Mouse (Mus musculus): Measurements from ENCODE around the gene Rap1a.
A peak's percentile ranks its signal among the peaks of the same experiment; 100 is the strongest.

The Rap1a gene

DNA sequence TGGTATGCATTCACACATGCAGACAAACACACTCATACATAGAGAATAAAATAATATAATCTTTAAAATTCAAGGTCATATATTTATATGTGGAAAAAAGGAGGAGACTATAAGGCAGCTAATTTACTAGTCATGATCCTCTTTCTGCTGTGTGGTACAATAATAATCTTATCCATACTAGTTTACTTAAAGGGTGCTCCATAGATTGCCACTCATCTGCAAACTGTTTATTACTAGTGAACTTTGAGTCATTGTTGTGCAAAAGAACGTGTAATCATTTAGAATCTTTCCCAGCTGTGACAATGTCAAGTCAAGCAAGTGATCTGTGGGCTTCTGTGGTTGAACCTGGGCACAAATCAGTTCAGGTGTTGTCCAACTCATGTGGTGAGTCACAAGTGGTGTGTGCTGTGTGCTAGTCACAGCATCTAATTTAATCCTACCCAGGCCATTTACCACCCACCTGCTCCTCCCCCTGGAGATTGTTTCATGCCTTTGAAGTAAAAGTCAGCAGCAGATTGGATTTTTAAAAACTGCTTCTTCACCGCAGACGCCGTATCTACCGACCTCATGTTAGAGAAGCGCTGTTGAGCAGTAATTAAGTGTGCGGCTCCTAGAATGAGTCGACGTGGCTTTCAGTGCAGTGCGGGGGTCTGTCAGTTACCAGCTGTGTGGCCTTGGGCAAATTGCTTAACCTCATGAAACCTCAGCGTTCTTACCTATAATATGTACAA is 5.5 kb upstream of the Rap1a start:
- no peak for ATAC-seq (ENCODE audit: low TSS enrichment)

DNA sequence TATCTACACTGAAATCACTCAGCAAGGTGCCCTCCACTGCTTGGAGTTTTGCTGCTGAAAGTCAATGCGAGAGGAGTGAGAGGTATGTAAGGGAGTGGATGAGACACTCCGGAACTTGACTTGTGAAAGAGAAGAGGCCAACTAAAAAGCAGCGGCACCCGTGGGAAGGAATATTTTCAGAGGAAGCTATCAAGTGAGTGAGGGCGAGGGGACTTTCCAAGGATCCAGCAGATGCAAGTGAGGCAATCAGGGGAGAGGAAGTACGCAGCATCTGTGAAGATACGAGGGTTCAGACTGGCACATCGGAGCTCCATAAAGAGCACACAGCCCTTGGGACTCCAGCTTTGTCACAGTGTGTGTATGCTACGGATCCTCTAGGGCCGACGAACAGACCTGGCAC is 2.5 kb upstream of the Rap1a start:
- ATAC-seq (ENCODE audit: low TSS enrichment) = no peak

DNA sequence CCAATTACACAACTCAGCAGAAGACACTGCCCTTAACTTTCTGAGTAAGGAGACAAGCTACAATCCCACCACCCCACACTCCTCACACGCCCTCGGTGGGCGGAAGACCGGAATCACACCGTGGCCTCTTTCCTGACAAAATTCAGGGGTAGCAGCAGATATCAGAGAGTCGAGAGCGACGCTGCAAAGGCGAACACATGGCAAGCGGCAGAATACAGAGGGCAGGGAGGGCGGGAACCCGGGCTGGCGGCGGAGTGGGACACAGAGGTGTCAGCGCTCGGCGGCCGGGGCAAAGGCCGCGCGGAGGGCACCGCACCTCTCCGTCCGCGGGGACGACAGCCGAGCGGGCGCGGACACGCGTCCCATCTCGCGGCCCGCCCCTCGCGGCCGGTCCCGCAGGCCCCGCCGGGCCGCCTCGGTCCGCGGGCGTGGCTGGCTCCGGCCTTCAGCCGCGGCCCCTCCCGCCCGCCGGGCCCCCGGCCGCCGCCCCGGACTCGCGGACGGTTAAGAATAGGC is 403 bp downstream of the Rap1a start:
- ATAC-seq (ENCODE audit: low TSS enrichment) = no peak

DNA sequence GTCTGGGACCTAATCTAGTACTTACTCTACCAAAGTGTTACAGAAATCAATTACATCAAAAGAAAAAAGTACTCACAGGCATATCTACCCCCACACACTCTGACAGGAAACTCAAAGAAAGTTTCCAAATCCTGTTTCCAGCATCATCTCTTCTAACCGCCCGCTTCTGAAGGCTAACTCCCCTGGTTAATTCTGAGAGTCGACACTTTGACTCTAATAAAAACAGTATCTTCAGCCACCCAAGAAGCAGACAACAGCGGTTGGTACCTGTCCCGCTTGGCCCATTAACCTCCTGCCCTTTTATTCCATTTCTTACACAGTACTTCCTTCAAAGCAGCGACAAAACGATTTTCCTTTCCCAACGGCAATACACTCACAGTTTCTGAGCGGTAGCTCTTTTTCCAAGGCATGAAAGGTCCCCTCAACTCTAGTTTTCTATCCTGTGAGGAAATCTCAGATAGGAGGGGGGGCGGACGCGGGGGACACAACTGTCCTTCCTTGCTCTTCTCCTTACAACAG is 921 bp downstream of the Rap1a start:
- 0 out of 2 replicates have a peak, but pooled peaks have one; percentile 8 for ATAC-seq (ENCODE audit: low TSS enrichment)

DNA sequence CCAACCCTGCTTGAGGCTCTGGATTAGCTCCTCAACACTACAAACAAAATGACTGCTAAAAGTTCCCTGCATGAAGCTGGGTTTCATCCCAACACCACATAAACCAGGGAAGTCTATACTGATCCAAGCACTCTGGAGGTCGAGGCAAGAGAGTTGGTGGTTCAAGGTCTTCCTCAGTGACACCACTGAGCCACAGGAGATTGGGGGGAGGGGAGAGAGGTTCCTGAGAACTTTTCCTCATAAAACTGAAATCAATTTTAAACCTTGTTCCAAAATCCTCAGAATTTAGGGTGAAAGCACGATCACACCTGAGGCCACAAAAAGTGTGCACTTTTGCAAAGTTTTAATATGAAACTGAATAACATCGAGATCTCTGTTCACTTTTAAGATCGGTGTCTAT is 1.8 kb downstream of the Rap1a start:
- ATAC-seq (ENCODE audit: low TSS enrichment) = no peak

DNA sequence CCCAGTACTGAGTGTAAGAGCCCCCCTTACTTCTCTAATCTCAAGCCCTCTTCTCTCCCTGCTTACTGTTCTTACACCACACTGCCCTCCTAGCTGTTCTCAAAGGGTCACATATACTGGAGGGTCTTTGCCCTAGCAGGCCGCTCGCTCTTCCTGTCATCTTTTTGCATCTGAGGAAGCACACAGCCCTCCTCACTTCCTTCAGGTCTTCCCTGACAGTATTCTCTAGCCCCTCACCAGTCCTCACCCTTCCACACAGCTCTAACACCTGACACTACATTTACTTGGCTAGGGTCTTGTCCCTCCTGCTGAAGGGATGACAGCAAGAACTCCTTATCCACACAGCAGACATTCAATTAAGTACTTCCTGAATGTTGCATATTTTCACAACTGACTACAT is 2.4 kb downstream of the Rap1a start:
- ATAC-seq (ENCODE audit: low TSS enrichment) = no peak

DNA sequence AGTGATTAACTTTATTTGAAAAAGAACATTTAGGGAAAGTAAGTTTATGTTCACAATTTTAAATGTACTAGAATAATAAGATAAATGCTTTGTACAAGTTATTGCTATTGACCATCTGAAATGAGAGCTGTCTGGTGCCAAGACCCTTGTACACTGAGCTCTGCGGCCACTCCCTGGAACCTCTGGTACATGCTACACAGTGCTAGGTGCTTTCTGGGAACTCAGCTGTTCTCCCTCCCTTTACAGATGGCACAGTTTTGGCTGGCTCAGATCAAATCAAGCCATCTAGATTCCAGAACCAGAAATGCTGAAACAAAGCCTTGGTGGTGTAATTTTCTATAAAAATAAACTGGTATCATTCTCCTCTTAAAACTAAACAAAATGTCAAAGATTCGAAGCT is 3.7 kb downstream of the Rap1a start:
- no peak for ATAC-seq (ENCODE audit: low TSS enrichment)

DNA sequence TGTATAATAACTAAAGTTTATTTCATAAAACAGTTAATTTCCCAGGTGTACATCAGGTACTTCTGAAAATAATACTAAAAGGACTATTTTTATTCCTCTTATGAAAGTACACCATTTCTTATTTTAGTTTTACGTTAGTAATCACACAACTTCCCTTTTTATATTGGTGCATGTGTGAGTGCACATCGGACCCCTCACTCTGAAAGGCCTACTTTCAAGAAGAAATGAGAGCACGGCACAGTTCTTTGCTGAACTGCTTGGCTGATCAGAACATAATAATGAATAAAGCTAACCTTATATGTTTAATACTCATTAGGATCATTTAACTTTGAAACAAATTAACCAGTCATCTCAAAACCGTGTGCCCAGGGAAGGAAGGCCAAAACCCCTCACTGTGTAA is 4.4 kb downstream of the Rap1a start:
- no peak for ATAC-seq (ENCODE audit: low TSS enrichment)

DNA sequence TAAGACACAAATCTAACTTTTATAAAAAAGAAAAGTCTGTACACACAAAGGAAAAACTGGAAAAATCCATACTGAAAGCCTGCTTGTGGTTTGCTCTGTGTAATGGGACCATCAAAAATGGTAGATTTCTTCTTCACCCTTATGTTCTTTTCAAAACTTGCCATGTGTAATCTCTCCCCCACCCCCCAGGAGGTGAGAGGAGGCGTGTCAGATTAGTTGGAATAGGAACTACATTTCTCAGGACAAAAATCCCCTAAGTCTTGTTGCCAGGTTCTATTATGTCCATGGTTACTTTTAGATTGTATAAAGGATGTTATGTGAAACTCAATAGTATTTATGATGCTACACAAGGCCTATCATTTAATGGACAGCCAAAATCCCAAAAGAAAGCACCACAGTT is 6.8 kb downstream of the Rap1a start:
- no peak for ATAC-seq (ENCODE audit: low TSS enrichment)

DNA sequence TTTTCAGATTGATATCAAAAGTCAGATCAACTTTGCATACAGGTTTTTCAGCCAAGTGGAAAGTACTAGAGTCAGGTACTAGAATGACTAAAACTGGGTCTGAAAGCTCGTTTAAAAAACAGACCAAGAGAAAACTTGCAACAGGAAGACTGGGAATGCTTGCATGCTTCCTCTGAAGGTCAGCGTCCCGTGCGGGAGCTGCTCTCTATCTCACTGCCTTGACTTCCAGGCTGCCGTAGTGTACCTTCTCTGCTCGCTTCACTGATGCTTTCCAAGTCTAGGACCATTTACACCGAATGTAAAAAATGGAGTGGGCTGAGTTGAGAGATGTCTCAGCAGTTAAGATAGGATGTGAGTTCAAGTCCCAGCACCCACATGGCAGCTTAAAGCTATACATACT is 8.8 kb downstream of the Rap1a start:
- ATAC-seq (ENCODE audit: low TSS enrichment) = no peak

DNA sequence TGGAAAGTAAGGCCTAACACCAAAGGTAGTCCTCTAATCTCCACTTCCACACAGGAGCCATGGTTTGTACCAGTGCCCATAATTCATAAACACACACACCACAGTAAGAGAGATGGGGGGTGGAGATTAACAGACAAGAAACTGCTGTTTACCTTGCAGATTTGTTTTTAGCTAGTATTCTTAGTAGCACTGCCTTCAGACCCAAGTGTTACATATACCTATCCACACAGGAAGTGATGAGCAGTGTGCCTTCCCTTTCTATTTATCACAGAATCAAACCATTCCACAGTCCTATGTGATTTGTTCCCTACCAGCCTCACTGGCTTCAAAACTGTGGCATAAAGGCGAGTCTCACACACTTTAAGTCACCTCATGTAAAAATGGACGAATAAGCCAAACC is 10.0 kb downstream of the Rap1a start:
- no peak for ATAC-seq (ENCODE audit: low TSS enrichment)

DNA sequence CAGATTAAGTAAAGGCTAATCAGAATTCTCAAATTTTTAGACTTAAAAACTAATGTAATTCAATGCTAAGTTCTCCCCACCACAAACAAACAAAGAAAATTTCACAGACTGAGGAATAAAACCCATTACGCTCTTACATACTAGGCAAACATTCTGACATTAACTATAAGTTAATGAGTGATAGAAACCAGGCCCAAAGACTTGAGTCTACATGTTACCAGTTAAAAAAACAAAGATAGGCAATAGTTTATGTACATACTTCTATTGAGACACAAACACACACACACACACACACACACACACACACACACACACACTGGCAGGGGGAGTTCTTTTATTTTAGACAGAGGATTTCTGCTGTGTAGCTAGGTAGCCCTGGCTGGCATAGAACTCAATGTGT is 10.8 kb downstream of the Rap1a start:
- ATAC-seq (ENCODE audit: low TSS enrichment) = no peak

DNA sequence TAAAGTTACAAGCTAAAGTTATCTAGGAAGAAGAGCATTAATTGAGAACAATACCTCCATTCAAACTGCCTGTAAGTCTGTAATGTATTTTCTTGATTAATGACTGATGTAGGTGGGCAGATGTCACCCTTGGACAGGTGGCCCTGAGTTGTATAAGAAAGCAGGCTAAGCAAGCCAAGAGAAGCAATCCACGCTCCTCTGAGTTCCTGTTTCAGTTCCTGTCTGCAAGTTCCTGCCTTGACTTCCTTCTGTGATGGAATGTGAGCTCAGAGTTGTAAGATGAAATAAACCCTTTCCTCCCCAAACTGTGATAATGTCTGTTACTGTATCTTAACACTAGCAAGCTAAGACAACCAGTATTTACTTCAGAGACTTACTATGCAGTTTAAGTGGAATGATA is 11.4 kb downstream of the Rap1a start:
- ATAC-seq (ENCODE audit: low TSS enrichment) = no peak

DNA sequence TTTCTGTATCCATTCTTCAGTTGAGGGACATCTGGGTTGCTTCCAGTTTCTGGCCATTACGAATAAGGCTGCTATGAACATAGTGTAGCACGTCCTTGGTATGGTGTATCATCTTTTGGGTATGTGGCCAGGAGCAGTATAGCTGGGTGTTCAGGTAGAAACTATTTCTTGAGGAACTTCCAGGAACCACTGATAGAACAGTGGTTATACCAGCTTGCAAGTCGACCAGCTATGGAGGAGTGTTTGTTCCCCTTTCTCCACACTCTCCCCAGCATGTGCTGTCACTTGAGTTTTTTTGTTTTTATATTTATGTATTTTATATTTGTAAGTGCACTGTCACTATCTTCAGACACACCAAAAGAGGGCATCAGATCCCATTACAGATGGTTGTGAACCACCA is 13.8 kb downstream of the Rap1a start:
- no peak for ATAC-seq (ENCODE audit: low TSS enrichment)

DNA sequence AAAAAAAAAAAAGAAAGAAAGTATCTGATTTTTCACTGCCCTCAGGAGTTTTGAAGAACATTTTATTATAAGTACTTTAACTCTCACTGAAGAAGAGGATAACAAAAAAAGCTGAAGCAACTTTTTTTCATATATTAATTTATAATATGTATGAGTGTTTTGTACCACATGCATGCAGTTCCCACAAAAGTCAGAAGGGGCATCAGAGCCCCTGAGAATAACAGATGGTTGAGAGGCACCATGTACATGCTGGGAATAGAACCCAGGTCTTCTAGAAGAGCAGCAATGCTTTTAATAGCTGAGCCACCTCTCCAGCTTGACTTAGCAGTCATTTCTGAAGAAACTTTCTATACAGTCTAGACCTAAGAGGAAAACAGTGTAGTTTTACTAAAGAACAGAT is 15.3 kb downstream of the Rap1a start:
- no peak for ATAC-seq (ENCODE audit: low TSS enrichment)

DNA sequence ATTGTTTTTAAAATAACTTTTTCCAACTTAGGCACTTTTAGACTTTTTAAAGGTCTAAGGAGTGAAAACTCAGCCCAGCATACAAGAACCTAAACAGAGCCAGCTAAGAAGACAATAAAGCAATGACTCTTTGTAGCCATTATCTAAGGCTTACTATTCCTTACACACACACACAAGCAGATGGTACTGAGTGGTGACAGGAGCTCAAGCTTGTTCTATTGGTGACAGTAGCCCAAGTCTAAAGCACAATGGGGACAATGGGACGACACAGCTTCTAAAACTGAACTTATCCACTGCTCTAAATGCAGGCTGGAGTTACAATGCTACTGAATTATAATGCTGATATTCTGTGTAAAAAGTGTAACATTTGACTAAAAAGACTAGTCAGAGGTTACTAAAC is 17.3 kb downstream of the Rap1a start:
- no peak for ATAC-seq (ENCODE audit: low TSS enrichment)

DNA sequence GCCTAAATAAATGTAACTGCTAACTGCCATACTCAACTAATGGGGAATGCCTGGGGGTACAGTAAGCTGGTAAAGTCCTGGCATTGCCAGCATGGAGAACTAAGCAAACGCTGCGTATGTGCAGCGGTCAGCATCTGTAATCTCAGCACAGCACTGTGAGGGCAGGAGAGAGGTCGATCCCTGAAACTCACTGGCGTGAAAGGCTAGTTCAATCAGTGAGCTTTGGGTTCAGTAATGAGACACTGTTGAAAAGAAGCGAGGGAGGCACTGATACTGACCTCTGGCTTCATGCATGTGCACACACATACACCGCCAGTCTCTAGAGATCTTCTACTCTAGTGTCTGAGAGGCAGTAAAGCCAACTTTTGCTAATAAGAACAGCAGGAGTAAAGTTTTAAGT is 18.7 kb downstream of the Rap1a start:
- ATAC-seq (ENCODE audit: low TSS enrichment) = no peak

DNA sequence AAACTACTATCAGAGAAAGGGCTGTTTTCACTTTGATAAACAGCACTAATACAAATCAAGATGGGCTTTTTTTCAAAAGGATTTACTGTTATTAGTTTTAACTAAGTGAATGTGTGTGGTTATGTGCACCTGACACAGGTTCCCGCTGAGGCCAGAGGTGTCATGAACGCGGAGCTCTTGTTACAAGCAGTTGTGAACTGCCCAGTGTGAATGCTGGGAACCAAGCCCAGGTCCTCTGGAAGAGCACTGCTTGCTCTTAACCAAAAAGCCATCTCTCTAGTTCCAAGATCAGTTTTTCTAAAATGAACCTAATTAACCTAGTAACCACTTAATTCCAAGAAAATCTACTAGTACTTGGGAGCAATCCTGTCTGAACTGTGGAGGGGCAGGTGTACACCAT is 23.1 kb downstream of the Rap1a start:
- no peak for ATAC-seq (ENCODE audit: low TSS enrichment)

DNA sequence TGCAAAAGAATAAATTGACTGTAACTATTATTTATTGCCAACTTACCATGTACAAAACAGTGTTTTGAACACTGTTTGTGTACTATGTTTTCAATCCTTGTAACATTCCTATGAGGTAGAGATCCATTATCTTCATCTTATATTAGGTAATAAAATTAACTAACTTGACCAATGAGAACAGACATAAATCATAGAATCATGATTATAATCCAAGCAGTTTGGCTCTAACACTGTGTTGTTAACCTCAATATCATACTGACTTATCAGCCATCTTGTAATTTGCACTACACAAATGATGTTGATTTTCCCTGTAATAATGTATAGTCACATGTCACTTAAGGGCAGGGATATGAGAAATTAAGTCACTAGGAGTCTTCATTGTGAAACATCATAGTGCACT is 26.6 kb downstream of the Rap1a start:
- ATAC-seq (ENCODE audit: low TSS enrichment) = no peak

DNA sequence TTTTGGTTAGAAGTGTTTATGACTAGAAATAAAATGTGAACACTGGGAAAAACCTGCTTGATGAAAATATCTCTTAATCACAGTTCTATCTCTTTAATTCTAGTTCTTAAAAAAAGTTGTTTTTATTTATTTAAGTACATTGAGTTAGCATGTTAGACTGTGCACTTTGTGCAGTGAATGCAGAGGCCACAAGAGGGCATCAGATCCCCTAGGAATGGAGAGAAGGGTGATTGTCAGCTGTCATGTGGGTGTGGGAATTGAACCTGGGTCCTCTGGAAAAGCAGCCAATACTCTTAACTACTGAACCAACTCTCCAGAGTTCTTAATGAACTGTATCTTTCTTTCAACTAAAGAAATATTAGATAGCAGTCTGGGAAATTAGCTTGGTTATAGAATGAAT is 29.6 kb downstream of the Rap1a start:
- no peak for ATAC-seq (ENCODE audit: low TSS enrichment)

DNA sequence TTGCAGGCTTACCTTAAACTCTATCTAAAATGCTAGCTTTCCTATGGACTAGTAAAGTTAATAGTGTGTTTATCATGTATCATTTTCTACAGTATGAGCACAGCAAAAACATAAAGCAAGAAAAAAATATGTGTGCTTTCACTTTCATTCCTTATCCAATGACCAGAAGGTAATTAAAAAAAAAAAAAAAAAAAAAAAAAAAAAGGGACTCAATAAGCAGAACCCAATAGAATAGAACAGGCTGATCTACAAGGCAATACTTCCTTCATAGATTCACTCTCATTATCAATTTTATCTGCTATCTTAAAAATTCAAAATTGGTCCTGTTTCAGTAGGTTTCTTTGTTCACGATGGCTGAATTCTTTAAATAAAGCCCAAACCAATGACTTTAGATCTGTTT is 30.3 kb downstream of the Rap1a start:
- ATAC-seq (ENCODE audit: low TSS enrichment) = no peak

DNA sequence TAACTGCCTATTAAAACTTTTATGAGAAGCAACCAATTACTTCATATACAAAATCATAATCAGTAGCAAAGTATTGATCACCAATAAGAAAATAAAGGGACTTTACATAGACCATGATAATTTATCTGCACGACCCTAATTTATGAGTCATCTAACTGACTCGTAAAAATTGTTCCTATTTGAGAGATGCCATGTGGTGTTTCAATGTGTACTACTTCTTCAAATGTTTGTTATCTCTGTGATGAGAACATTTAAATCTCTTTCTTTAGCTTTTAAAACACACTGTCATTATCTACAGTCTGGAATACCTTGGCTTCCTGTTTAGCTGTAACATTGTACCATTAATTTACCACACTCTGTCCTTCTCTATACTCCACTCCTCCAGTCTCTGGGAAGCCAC is 31.8 kb downstream of the Rap1a start:
- ATAC-seq (ENCODE audit: low TSS enrichment) = no peak

DNA sequence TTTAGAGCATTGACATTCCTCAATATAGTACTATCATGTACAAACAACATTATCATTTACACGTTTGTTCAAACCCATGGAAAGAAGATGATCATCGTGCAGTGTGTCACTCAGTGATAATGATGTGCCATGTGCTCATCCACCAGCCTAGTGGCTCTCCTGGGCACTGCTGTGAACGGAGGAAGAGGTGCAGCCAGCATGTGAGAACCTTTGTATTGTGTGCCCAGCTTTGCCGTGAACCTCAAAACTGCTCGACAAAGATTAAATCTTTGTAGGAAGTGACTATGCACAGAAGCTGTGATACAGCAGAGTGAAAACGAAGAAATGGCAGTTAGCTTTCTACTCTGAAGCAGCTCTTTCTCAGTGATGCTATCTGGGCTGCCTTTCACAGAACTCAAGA is 32.6 kb downstream of the Rap1a start:
- no peak for ATAC-seq (ENCODE audit: low TSS enrichment)
